Mouse (Mus musculus): ENCODE measurements at regions not wholly inside any gene's neighbourhood (a gene's known extent, or its start where the extent isn't known, plus 50 kb on each side); places are given as distances from the start of the nearest gene placed in this dataset.

GRCm38 (mm10) chr3:41235610-41236009 lies 152.8 kb upstream of the Pgrmc2 start:
- no peak for DNase-seq (ENCODE audit: low spot score in 2 of 2)

GRCm38 (mm10) chr3:41234994-41235393 lies 152.1 kb upstream of the Pgrmc2 start:
- no peak for DNase-seq (ENCODE audit: low spot score in 2 of 2)

- DNase-seq (ENCODE audit: low spot score in 2 of 2): no peak
These were observed 151.3 kb upstream of the Pgrmc2 start for GRCm38 (mm10) chr3:41234191-41234590.

GRCm38 (mm10) chr3:41233439-41233838 lies 150.6 kb upstream of the Pgrmc2 start:
- DNase-seq (ENCODE audit: low spot score in 2 of 2): no peak

- no peak for DNase-seq (ENCODE audit: low spot score in 2 of 2)
These were observed 148.1 kb upstream of the Pgrmc2 start for GRCm38 (mm10) chr3:41230961-41231377.

GRCm38 (mm10) chr3:41229493-41229892 lies 146.6 kb upstream of the Pgrmc2 start:
- DNase-seq (ENCODE audit: low spot score in 2 of 2): no peak

- DNase-seq (ENCODE audit: low spot score in 2 of 2): peak; percentile 45 to 59
These were observed 145.7 kb upstream of the Pgrmc2 start for GRCm38 (mm10) chr3:41228536-41228935.

GRCm38 (mm10) chr3:41220746-41221145 lies 137.9 kb upstream of the Pgrmc2 start:
- DNase-seq (ENCODE audit: low spot score in 2 of 2): no peak

- DNase-seq (ENCODE audit: low spot score in 2 of 2): no peak
These were observed 134.9 kb upstream of the Pgrmc2 start for GRCm38 (mm10) chr3:41217770-41218169.

- DNase-seq (ENCODE audit: low spot score in 2 of 2): no peak
These were observed 130.7 kb upstream of the Pgrmc2 start for GRCm38 (mm10) chr3:41213533-41213932.

GRCm38 (mm10) chr3:41210333-41210732 lies 127.5 kb upstream of the Pgrmc2 start:
- no peak for DNase-seq (ENCODE audit: low spot score in 2 of 2)

GRCm38 (mm10) chr3:41202895-41203294 lies 120.0 kb upstream of the Pgrmc2 start:
- DNase-seq (ENCODE audit: low spot score in 2 of 2): no peak

GRCm38 (mm10) chr3:41201782-41202181 lies 118.9 kb upstream of the Pgrmc2 start:
- no peak for DNase-seq (ENCODE audit: low spot score in 2 of 2)

- DNase-seq (ENCODE audit: low spot score in 2 of 2): no peak
These were observed 117.2 kb upstream of the Pgrmc2 start for GRCm38 (mm10) chr3:41200026-41200425.

- no peak for DNase-seq (ENCODE audit: low spot score in 2 of 2)
These were observed 115.5 kb upstream of the Pgrmc2 start for GRCm38 (mm10) chr3:41198216-41198976.

- peak; percentile 48 to 59 for DNase-seq (ENCODE audit: low spot score in 2 of 2)
These were observed 112.5 kb upstream of the Pgrmc2 start for GRCm38 (mm10) chr3:41195113-41195975.

GRCm38 (mm10) chr3:41194311-41195112 lies 111.7 kb upstream of the Pgrmc2 start:
- DNase-seq (ENCODE audit: low spot score in 2 of 2): no peak

GRCm38 (mm10) chr3:41185305-41186097 lies 102.7 kb upstream of the Pgrmc2 start:
- DNase-seq (ENCODE audit: low spot score in 2 of 2): no peak

- DNase-seq (ENCODE audit: low spot score in 2 of 2): no peak
These were observed 101.5 kb upstream of the Pgrmc2 start for GRCm38 (mm10) chr3:41184375-41184774.

GRCm38 (mm10) chr3:41182900-41183595 lies 100.2 kb upstream of the Pgrmc2 start:
- DNase-seq (ENCODE audit: low spot score in 2 of 2): no peak
